Mouse (Mus musculus) cerebellum, postnatal 36 days (tissue): ENCODE measurements around the gene Exog.

Experiments
- DNase-seq, 2 experiments: peaks; one replicate each; pipeline ENCODE4 v3.0.0; 2021 to 2022; ENCODE audit warnings: mixed read lengths in 2 of 2

Exog gene

GRCm38 (mm10) chr9:119444738-119445429 is at the start of gene Exog:
TSS of gene Exog (plus strand) at chr9:119444943.
- peak; percentile 99 to 100 for DNase-seq

GRCm38 (mm10) chr9:119401351-119401750 is 43.4 kb upstream of the Exog start:
- peak in 1 of 2 experiments; percentile 10 for DNase-seq

GRCm38 (mm10) chr9:119401801-119402214 is 42.9 kb upstream of the Exog start, which contains the start of gene Acvr2b:
TSS of gene Acvr2b (plus strand) at chr9:119402118.
- peak; percentile 86 to 94 for DNase-seq

GRCm38 (mm10) chr9:119402253-119403235 is 42.2 kb upstream of the Exog start:
- peak; percentile 47 to 51 for DNase-seq

- peak in 1 of 2 experiments; percentile 36 for DNase-seq
These were observed 41.5 kb upstream of the Exog start for GRCm38 (mm10) chr9:119403236-119403641.

- no peak for DNase-seq
These were observed 40.7 kb upstream of the Exog start for GRCm38 (mm10) chr9:119404090-119404489.

GRCm38 (mm10) chr9:119407884-119408283 is 36.9 kb upstream of the Exog start:
- no peak for DNase-seq

GRCm38 (mm10) chr9:119408898-119409664 is 35.7 kb upstream of the Exog start:
- no peak for DNase-seq

- no peak for DNase-seq
These were observed 34.9 kb upstream of the Exog start for GRCm38 (mm10) chr9:119409864-119410263.

- no peak for DNase-seq
These were observed 26.7 kb upstream of the Exog start for GRCm38 (mm10) chr9:119418025-119418424.

- peak; percentile 60 to 63 for DNase-seq
These were observed 24.8 kb upstream of the Exog start for GRCm38 (mm10) chr9:119419852-119420438.

GRCm38 (mm10) chr9:119425217-119425975 is 19.3 kb upstream of the Exog start:
- peak; percentile 26 to 42 for DNase-seq

GRCm38 (mm10) chr9:119425976-119426415 is 18.7 kb upstream of the Exog start:
- DNase-seq: no peak

- no peak for DNase-seq
These were observed 18.3 kb upstream of the Exog start for GRCm38 (mm10) chr9:119426483-119426882.

- peak; percentile 85 for DNase-seq
These were observed 14.4 kb upstream of the Exog start for GRCm38 (mm10) chr9:119430311-119430710.

GRCm38 (mm10) chr9:119435855-119436254 is 8.9 kb upstream of the Exog start:
- no peak for DNase-seq

GRCm38 (mm10) chr9:119438065-119438464 is 6.7 kb upstream of the Exog start:
- DNase-seq: no peak

- no peak for DNase-seq
These were observed 6.2 kb upstream of the Exog start for GRCm38 (mm10) chr9:119438498-119439000.

GRCm38 (mm10) chr9:119445737-119446136 is 994 bp downstream of the Exog start:
- no peak for DNase-seq

- no peak for DNase-seq
These were observed 11.2 kb downstream of the Exog start for GRCm38 (mm10) chr9:119455967-119456366.

GRCm38 (mm10) chr9:119457122-119457521 is 12.4 kb downstream of the Exog start:
- DNase-seq: no peak
